Mouse (Mus musculus): ENCODE results near the gene Golm1. TPM values are rescaled to one million over a fixed set of nuclear protein-coding genes. Genes with fewer than 3 reads are reported as not detected.

The Golm1 gene
- polyA plus RNA-seq, 1 experiment = 4.4 TPM

DNA sequence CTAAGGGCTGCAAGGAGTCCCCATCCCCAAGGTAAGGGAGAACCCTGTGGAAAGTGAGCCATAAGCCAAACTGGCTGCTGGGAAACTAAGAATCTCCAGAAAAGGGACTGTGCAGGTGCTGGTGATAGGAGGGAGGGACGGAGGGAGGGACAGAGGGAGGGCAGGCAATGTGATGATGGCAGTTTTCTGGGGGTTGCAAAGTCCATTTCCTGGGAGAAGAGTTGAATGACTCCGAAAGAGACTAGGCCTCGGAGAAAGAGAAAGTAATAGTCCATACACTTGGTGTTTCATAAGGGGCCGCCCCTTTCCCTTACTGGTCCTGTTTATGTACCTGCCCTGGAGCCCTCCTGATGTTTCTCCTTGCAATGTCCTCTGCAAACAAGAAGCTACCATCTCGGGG lies 21.1 kb downstream of the Golm1 start:
- no peak overlapping the region for H3K27ac ChIP-seq (ENCODE audit: control insufficient read depth, insufficient read depth, low read length)

DNA sequence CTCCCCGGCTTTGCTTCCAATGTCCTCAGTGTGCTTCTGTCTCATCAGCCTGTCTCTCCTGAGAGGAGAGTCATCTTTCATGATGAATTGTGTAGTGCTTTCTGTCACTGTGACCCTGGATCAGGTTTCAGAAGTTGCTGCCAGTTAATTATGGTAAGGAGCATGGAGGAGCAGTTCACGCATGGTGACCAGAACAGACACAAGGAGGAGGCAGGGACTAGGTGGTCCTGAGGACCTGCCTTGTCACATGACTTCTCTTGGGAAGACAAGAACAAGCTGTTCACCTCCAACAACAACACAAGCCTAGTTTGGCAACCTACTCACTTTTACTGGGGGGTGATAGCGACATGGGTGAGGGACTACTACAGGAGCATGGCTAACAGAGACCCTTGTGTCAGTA lies 22.5 kb downstream of the Golm1 start:
- Histone ChIP-seq H3K27ac (ENCODE audit: control insufficient read depth, insufficient read depth, low read length) (no peak overlapping the region), H3K27me3 (ENCODE audit: control insufficient read depth, insufficient read depth, low read length) (no peaks in the 10 kb centered on the region), H3K4me1 (replicated peaks; ENCODE audit: control insufficient read depth, insufficient read depth, low read length) (peaks cover 13% of the 10 kb centered on the region), H3K4me3 (ENCODE audit: control insufficient read depth, insufficient read depth, low read length) (no peak overlapping the region), H3K36me3 (ENCODE audit: control insufficient read depth, insufficient read depth, low read length) (no peaks in the 10 kb centered on the region)
- no peak for DNase-seq
- WGBS = 94% methylated on average over 3 of the region's 3 CpGs
- TF ChIP-seq CTCF (IDR thresholded peaks at IDR 0.05; ENCODE audit: borderline replicate concordance, control insufficient read depth, extremely low read depth, insufficient read depth, low read length, poor library complexity) (no peak), POLR2A (IDR thresholded peaks at IDR 0.05; ENCODE audit: control insufficient read depth, extremely low read depth, insufficient read depth, low read length, poor library complexity) (no peak)

More for the DNA sequence above, 21.1 kb downstream of the Golm1 start:
- Histone ChIP-seq H3K27me3 (ENCODE audit: control insufficient read depth, insufficient read depth, low read length) (no peaks in the 10 kb centered on the region), H3K36me3 (ENCODE audit: control insufficient read depth, insufficient read depth, low read length) (no peaks in the 10 kb centered on the region), H3K4me1 (replicated peaks; ENCODE audit: control insufficient read depth, insufficient read depth, low read length) (peaks cover 13% of the 10 kb centered on the region), H3K4me3 (ENCODE audit: control insufficient read depth, insufficient read depth, low read length) (no peak overlapping the region)
- WGBS = 88% methylated on average over 5 of the region's 5 CpGs
- no peak for DNase-seq
- TF ChIP-seq POLR2A (IDR thresholded peaks at IDR 0.05; ENCODE audit: control insufficient read depth, extremely low read depth, insufficient read depth, low read length, poor library complexity) (no peak), CTCF (IDR thresholded peaks at IDR 0.05; ENCODE audit: borderline replicate concordance, control insufficient read depth, extremely low read depth, insufficient read depth, low read length, poor library complexity) (no peak)

GRCm38 (mm10) chr13:59652651-59653050 lies 23.0 kb downstream of the Golm1 start:
- H3K27ac ChIP-seq (ENCODE audit: control insufficient read depth, insufficient read depth, low read length) = no peak overlapping the region
- no peaks in the 10 kb centered on the region for H3K36me3 ChIP-seq (ENCODE audit: control insufficient read depth, insufficient read depth, low read length)
- no peaks in the 10 kb centered on the region for H3K27me3 ChIP-seq (ENCODE audit: control insufficient read depth, insufficient read depth, low read length)
- TF ChIP-seq CTCF (IDR thresholded peaks at IDR 0.05; ENCODE audit: borderline replicate concordance, control insufficient read depth, extremely low read depth, insufficient read depth, low read length, poor library complexity) (no peak), POLR2A (IDR thresholded peaks at IDR 0.05; ENCODE audit: control insufficient read depth, extremely low read depth, insufficient read depth, low read length, poor library complexity) (no peak)
- H3K4me1 ChIP-seq (replicated peaks; ENCODE audit: control insufficient read depth, insufficient read depth, low read length) = peaks cover 13% of the 10 kb centered on the region
- 92% methylated on average over 5 of the region's 5 CpGs for WGBS
- no peak for DNase-seq
- no peak overlapping the region for H3K4me3 ChIP-seq (ENCODE audit: control insufficient read depth, insufficient read depth, low read length)

DNA sequence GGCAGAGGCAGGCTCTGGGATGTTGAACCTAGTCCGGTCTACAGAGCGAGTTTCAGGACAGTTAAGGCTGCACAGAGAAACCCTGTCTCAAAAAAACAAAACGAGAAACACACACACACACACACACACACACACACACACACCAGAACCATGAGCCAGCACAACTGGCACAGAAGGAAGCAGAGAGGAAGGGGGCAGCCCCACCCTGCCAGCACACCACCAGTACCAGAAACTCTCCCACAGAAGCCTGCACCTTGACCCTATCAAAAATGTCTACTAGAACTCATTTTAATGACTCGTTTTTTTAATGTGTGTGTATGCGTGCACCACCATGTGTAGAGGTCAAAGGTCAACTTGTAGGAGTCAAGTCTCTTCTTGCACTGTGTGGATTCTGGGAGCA lies 25.8 kb downstream of the Golm1 start:
- Histone ChIP-seq H3K36me3 (ENCODE audit: control insufficient read depth, insufficient read depth, low read length) (no peaks in the 10 kb centered on the region), H3K27me3 (ENCODE audit: control insufficient read depth, insufficient read depth, low read length) (no peaks in the 10 kb centered on the region), H3K27ac (ENCODE audit: control insufficient read depth, insufficient read depth, low read length) (no peak overlapping the region), H3K4me3 (ENCODE audit: control insufficient read depth, insufficient read depth, low read length) (no peak overlapping the region), H3K4me1 (replicated peaks; ENCODE audit: control insufficient read depth, insufficient read depth, low read length) (no peaks in the 10 kb centered on the region)
- TF ChIP-seq CTCF (IDR thresholded peaks at IDR 0.05; ENCODE audit: borderline replicate concordance, control insufficient read depth, extremely low read depth, insufficient read depth, low read length, poor library complexity) = no peak
- TF ChIP-seq POLR2A (IDR thresholded peaks at IDR 0.05; ENCODE audit: control insufficient read depth, extremely low read depth, insufficient read depth, low read length, poor library complexity) = no peak
- WGBS = 76% methylated on average over 5 of the region's 5 CpGs
- DNase-seq = no peak

GRCm38 (mm10) chr13:59648598-59648997 lies 27.0 kb downstream of the Golm1 start:
- TF ChIP-seq POLR2A (IDR thresholded peaks at IDR 0.05; ENCODE audit: control insufficient read depth, extremely low read depth, insufficient read depth, low read length, poor library complexity) = no peak
- no peak for TF ChIP-seq CTCF (IDR thresholded peaks at IDR 0.05; ENCODE audit: borderline replicate concordance, control insufficient read depth, extremely low read depth, insufficient read depth, low read length, poor library complexity)
- Histone ChIP-seq H3K27ac (ENCODE audit: control insufficient read depth, insufficient read depth, low read length) (no peak overlapping the region), H3K4me1 (replicated peaks; ENCODE audit: control insufficient read depth, insufficient read depth, low read length) (no peaks in the 10 kb centered on the region), H3K27me3 (ENCODE audit: control insufficient read depth, insufficient read depth, low read length) (no peaks in the 10 kb centered on the region), H3K36me3 (ENCODE audit: control insufficient read depth, insufficient read depth, low read length) (no peaks in the 10 kb centered on the region), H3K4me3 (ENCODE audit: control insufficient read depth, insufficient read depth, low read length) (no peak overlapping the region)
- 97% methylated on average over 6 of the region's 6 CpGs for WGBS
- DNase-seq = no peak

DNA sequence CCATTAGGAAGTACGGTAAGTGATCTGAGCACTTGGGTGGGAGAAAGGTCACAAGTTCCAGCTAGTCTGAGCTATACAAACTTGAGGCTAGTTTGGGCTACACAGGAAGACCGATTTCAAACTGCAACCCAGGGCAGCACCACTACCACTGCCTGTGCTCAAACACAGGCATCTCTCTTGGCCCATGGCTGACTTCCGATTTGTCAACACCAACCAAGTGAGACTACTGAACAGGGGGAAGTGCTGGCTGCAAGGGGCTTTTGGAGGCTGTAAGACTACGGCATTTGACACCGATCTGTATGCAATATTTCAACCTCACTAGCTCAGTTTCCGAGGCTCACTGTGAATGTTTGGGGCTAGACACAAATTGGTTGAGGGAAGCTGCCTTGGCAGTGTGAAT lies 28.1 kb downstream of the Golm1 start:
- WGBS = 94% methylated on average over 6 of the region's 6 CpGs
- no peak for DNase-seq
- Histone ChIP-seq H3K36me3 (ENCODE audit: control insufficient read depth, insufficient read depth, low read length) (no peaks in the 10 kb centered on the region), H3K27ac (ENCODE audit: control insufficient read depth, insufficient read depth, low read length) (no peak overlapping the region), H3K27me3 (ENCODE audit: control insufficient read depth, insufficient read depth, low read length) (no peaks in the 10 kb centered on the region), H3K4me1 (replicated peaks; ENCODE audit: control insufficient read depth, insufficient read depth, low read length) (no peaks in the 10 kb centered on the region), H3K4me3 (ENCODE audit: control insufficient read depth, insufficient read depth, low read length) (no peak overlapping the region)
- TF ChIP-seq CTCF (IDR thresholded peaks at IDR 0.05; ENCODE audit: borderline replicate concordance, control insufficient read depth, extremely low read depth, insufficient read depth, low read length, poor library complexity) (no peak), POLR2A (IDR thresholded peaks at IDR 0.05; ENCODE audit: control insufficient read depth, extremely low read depth, insufficient read depth, low read length, poor library complexity) (no peak)

- TF ChIP-seq POLR2A (IDR thresholded peaks at IDR 0.05; ENCODE audit: control insufficient read depth, extremely low read depth, insufficient read depth, low read length, poor library complexity) = no peak
- no peak for TF ChIP-seq CTCF (IDR thresholded peaks at IDR 0.05; ENCODE audit: borderline replicate concordance, control insufficient read depth, extremely low read depth, insufficient read depth, low read length, poor library complexity)
- Histone ChIP-seq H3K27ac (ENCODE audit: control insufficient read depth, insufficient read depth, low read length) (no peak overlapping the region), H3K4me1 (replicated peaks; ENCODE audit: control insufficient read depth, insufficient read depth, low read length) (no peaks in the 10 kb centered on the region), H3K27me3 (ENCODE audit: control insufficient read depth, insufficient read depth, low read length) (no peaks in the 10 kb centered on the region), H3K36me3 (ENCODE audit: control insufficient read depth, insufficient read depth, low read length) (no peaks in the 10 kb centered on the region), H3K4me3 (ENCODE audit: control insufficient read depth, insufficient read depth, low read length) (no peak overlapping the region)
- no peak for DNase-seq
- 89% methylated on average over 11 of the region's 11 CpGs for WGBS
Measured at GRCm38 (mm10) chr13:59646674-59647244, 28.9 kb downstream of the Golm1 start.

Data from thymus, adult 2 months (tissue).